Mouse (Mus musculus) cerebellum, adult 11 months (tissue): ENCODE measurements at regions not wholly inside any gene's neighbourhood (a gene's known extent, or its start where the extent isn't known, plus 50 kb on each side); places are given as distances from the start of the nearest gene placed in this dataset.

Experiments used
- DNase-seq: peaks from one replicate; pipeline ENCODE4 v3.0.0; 2022

DNA sequence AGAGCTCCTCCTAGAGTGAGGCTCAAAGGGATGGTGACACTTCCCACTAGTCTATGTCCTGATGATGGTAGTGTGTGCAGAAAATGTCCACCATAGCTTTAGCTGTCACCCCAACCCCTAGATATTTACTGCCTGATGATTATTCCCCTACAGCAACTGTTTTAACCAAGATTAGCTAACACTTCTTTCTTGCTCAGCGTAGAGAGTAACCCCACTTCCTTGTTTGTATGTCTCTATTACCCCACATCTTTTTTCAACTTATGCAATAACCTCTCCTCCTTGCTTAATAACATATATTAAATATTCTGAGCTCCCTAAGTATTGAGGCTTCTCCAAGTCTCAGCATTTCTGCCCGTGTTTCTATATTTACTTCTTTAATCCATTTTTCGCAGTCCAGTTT, 404.2 kb upstream of the Cntn3 start:
- DNase-seq: no peak

GRCm38 (mm10) chr6:103023326-103023725, 450.4 kb upstream of the Cntn3 start:
- DNase-seq: no peak

- DNase-seq: no peak
Observed at GRCm38 (mm10) chr6:103024006-103024405, 451.1 kb upstream of the Cntn3 start.

DNA sequence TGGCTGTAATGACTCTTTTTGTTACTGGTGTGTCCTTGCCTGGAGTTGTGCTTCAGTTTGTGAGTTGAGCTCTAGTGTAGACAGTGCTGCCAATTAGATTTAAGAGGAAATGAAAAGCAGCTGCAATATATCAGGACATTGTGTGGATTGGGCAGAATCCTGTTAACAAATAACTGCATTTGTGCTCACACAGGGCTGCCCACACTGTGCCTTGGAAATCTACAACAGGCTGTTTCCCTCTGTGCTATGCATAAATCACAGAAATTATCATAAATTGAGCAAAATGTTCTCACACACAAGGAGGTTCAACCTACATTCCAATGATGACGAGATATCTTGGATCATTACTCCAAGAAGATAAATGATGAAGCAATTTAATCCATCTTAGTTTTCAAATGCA, 455.2 kb upstream of the Cntn3 start:
- no peak for DNase-seq

DNA sequence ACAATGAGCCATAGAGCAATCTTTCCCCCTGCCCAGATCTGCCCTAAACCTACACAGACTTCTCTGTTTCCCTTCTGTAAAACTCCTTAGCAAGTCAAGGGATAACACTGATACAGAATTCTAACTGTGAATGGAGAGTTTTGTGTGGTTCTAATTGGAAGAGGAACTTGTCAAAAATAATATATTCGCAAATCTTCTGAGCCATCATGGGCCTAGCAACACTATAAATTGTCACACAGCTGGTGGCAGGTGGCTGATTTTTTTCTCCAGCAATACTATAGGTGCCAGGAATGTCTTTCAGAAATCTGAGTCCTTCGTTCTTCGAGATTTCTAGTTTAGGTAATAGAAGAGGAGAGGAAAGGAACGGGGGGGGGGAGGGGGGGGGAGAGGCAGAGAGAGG, 460.5 kb upstream of the Cntn3 start:
- no peak for DNase-seq

GRCm38 (mm10) chr6:103033919-103034318, 461.0 kb upstream of the Cntn3 start:
- DNase-seq: no peak

DNA sequence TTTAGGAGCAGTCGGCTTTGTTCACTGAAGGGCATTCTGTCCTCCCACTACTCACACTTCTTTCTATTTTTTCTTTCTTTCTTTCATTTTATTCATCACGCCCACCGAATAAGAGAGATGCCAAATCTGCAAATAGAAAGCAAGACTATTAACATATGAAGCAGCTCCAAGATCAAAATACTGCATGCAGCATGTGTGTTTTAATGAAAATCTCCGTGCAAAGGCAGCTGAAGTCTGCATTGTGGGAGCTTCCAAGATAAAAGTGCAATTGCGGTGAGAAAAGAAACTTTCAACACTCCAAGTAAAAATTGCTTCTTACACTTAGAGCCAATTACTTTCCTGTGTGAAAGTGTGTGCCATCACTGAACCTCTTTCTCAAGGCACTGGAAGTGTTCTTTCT, 449.8 kb upstream of the Chl1 start:
- no peak for DNase-seq

- no peak for DNase-seq
Observed at GRCm38 (mm10) chr6:103106189-103106588, 404.2 kb upstream of the Chl1 start.

- DNase-seq: no peak
Observed at GRCm38 (mm10) chr6:103119537-103119936, 390.8 kb upstream of the Chl1 start.

DNA sequence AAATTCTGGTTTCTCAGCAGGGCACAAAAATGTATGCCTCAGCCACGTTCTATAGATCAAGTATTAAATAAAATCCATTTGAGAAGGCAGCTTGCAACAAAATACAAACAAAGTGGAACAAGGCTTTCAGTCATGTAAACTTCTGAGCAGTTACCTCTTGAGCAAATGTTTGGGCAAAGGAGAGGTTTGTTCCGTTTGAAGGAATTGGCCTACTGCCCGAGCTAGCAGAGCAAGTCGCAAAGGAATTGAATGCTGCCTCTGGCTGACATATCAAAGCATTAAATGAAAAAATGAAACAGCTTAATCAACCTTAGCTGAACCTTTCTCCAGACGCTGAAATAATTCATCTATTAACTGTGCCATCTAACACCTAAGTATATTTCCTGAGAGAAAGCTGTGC, 369.5 kb upstream of the Chl1 start:
- DNase-seq: no peak

- DNase-seq: no peak
Observed at GRCm38 (mm10) chr6:103177851-103178250, 332.5 kb upstream of the Chl1 start.

DNA sequence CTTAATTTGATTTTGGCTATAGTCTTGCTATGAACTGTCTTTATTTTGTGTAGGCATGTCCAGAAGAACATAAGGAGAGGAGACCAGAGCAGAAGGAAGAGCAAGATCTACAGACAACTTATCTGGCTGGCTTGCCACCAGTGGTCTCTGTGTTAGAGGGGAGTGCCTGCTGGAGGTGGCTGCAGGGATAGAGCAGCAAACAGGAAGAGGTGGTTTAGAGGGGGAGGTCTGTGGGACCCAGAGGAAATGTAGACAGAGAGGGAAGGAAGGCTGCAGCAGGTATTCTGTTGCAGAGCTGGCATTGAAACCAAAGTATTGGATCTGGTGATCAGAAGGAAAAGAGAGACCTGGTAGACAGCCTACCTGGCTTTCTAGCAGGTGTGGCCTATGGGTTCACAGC, 327.0 kb upstream of the Chl1 start:
- DNase-seq: no peak

DNA sequence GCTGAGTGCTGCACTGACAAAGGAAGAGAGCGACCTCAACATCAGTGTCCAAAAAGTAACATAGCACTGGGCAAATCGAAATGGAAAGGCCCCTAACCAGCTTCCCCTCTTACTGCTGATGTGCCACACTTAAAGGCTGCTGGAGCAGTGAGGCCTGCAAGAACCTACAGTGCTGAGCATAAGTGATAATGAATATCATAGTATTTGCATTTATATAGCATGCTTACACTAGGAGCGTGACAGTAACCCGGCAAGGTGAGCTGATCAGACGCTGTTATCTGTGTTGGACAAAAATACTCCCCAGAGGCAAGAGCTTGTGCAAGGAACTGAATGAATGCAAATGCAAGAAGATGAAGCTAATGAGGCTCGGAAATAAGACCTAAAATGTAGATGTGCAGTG, 313.5 kb upstream of the Chl1 start:
- DNase-seq: no peak

DNA sequence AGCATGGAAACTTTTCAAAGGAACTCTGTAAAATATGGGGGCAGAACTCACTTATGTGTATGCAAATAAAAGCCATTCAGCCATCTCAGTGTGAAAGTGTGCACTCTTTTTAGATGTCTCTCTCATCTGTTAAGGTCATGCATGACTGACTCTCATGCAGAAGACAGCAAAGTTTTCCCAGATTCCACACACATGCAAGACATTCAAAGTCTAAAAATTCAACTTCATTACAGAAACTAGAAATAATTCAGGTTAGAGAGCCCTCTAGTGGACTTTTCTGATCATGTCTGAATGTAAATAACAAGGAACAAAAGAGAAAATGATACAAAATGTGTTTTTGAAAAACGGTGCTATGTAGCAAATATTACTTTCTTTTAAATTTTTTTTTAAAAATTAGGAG, 308.8 kb upstream of the Chl1 start:
- no peak for DNase-seq

DNA sequence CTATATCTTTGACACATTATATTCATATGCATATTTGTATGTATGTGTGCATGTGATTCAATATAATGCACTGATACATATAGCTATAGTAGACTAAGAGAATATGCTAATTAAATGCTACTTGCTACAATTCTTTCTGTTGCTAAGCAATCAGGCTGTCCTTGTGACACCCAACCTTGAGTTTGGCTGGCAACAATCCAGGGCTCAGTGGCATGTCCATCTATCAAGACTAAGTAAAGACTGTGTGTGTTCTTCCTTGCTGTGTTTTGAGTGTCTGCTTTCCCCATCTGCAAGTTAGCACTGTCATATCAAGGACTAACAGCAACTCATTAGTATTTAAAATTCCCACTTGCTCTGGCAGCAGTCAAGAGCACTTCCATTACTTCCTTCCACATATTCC, 301.2 kb upstream of the Chl1 start:
- no peak for DNase-seq

DNA sequence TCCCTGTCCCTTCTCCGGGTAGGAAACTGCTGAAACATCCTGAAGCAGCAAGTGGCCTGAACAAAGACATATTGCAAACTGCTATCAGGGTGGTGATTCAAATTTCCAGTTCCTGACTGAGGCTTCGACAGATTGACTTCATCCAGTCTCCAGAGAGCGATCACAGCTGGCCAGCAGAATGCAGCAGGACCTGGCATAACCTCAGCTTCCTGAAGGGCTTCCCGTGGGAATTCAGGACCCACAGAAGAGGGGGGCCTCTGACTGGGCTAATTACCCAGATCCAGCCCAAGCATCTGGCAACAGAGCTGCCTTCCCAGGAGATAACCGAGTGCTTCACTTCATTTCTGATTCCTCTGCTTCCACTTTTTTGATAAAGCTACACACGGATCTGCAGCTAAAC, 297.2 kb upstream of the Chl1 start:
- no peak for DNase-seq

GRCm38 (mm10) chr6:103236896-103237295, 273.5 kb upstream of the Chl1 start:
- DNase-seq: no peak

GRCm38 (mm10) chr6:103268984-103269383, 241.4 kb upstream of the Chl1 start:
- no peak for DNase-seq

DNA sequence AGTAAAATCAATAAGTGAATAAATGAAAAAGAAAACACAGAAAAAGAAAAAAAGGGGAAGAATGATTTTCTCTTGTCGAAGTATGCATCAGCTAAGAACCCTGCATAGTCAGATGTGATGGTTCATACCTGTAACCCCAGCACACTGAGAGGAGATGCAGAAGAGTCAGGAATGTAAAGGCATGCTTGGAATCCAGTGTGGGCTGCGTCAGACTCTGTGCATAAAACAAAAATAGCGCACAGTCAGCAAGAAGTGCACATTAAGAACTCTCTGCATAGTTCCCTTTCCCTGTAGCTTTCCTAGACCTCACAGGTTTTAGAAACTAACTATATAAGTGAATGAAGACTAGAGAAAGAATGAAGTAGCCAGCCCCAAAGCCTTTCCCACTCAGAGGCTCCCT, 238.2 kb upstream of the Chl1 start:
- no peak for DNase-seq

DNA sequence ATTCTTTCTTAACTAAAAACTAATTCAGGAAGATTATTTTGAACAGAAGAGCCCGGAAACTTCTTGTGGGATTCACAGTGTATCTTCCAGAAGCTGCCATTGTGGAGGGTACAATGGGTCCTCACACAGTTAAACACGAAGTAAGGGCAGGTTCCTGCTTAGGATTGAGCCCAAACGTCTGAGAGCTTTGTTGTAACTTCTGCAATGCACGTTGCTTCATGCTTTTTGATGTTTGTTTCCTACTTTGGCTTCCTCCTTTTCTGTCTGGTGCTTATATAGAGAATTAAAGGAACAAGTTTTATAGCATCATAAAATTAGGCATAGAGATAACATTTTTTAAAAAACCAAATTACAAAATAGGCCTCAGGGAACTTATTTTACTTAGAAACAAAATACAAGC, 235.3 kb upstream of the Chl1 start:
- DNase-seq: no peak

DNA sequence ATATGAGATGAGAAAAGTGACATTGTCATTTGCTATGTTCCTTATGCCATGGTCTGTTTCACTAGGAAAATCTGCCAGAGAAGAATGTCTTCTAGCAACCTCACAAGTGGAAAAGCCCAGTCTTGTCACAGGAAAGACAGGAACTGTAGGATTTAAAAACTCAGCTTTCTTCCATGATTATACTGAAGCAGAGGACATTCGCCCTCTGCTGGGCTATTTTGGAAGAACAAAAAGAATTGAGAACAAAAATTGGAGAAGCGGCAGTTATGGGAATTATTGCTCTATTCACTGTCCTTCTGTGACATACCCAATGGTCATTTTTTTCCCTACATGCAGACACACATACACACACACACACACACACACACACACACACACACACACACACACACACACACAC, 234.9 kb upstream of the Chl1 start:
- no peak for DNase-seq

- no peak for DNase-seq
Observed at GRCm38 (mm10) chr6:103296015-103296414, 214.4 kb upstream of the Chl1 start.

DNA sequence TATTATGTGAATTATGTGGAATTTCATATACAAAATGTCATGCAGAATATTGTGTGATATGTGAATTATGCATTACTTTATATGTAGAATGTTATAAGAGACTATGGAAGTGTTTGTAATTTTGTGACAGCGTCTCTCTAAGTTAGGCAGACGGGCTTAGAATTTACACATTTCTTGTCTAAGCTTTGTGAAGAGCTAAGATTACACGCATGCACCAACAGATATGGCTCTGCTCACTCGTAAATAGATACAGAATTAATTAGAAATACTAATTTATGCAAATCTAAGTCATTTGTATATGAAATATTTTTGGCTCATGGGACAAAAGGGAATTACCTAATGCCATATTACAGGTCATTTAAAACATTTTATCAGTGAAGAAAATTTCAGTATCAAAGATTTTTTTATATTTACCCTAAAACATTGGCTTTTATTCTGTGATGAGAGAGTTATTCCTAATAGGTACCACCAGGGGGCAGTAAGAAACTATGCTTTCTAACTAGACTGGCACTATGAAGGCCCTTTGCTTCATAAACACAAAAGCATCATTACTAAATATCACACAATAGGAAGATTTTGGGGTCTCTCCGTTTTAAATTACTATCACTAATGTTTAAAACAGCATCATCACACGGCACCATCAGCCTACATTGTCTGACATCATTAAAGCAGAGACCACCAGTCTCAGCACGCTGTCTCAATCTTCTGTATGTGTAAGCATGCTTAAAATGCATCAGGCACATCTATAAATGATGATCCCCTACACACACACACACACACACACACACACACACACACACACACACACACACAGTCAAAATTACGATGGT, 203.8 kb upstream of the Chl1 start:
- peak; percentile 2 for DNase-seq

DNA sequence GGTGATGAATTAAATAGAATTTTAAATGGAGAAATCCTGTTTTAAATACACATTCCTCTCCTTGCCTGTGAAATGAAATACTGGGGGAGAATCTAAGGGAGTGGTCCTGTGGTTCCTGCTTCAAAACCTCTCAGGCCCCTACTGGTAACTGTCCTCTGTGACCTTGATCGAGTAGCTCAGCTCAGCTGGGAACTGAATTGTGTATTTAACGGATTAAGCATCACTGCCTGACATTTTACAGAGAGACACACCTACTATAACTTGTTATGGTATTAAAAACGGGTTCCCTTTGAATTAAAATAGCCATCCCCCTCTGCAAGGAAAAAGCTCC, 203.2 kb upstream of the Chl1 start:
- DNase-seq: no peak

DNA sequence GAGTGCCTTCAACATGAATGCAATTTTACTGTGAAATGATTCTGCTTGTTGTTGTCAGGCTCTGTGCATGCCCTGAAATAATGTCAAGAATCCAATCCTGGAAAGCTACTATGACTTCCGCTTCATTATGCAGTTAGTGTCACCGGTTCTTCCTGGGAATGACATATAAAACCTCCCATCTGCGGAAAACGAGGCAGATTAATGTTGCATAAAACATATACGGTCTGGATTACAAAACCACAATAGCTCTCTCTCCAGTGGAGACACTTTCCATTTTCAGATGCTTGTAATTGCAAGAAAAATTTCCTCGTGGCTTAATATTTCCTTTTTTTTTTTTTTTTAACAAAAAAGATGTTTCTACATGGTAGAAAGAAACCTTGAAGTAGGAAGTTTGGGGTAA, 198.2 kb upstream of the Chl1 start:
- no peak for DNase-seq

- DNase-seq: no peak
Observed at GRCm38 (mm10) chr6:103312935-103313334, 197.5 kb upstream of the Chl1 start.
